Mouse (Mus musculus): ENCODE data around the gene Fkrp.

Fkrp gene

GRCm38 (mm10) chr7:16785541-16786083, 30.9 kb downstream of the Fkrp start:
- DNase-seq: no peak

- peak; percentile 33 to 60 for DNase-seq
These were observed 32.0 kb downstream of the Fkrp start for GRCm38 (mm10) chr7:16784498-16784976.

- DNase-seq: peak; percentile 75 to 85
These were observed 32.6 kb downstream of the Fkrp start for GRCm38 (mm10) chr7:16783758-16784415.

- DNase-seq: peak in 1 of 2 experiments; percentile 29
These were observed 33.3 kb downstream of the Fkrp start for GRCm38 (mm10) chr7:16783224-16783688.

DNA sequence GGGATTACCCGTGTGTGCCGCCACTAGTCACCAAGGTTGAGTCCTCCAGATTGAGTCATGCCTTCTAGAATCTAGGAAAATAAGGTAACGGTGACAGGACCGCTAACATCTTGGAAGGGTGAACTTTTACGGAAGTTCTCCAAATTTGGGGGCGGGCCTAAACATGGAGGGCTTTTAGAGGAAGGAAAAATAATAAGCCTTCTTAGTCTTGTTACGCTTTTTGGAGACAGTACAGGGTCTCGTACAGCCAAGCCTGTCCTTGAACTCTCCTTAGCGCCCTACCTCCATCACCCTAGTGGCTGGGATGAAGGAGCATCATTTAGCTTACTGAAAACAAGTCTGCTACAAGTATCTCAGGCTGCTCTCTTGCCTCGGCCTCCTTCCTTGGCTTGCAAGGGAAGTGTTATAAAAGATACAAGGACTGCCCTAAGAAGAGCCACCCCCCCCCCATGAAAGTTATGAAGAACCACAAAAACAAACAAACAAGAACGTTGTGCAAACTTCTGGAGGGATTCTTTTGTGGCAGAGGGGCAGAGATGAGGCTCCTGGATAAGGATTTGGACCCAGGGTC, 33.9 kb downstream of the Fkrp start:
- DNase-seq: no peak

- DNase-seq: peak; percentile 50 to 67
These were observed 34.5 kb downstream of the Fkrp start for GRCm38 (mm10) chr7:16781816-16782554.

DNA sequence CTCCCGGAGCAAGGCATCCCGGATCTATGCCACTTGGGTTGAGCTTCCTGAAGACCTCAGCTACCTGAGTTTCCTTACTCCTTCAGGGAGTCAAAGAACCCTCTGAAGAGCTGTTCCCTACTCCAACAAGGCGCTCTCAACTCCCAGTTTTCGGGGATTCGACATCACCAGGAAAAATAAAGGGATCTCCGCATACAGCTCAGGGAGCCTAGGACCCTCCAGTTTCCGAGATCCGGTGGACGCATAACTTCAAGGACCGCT, 35.0 kb downstream of the Fkrp start:
- no peak for DNase-seq

DNA sequence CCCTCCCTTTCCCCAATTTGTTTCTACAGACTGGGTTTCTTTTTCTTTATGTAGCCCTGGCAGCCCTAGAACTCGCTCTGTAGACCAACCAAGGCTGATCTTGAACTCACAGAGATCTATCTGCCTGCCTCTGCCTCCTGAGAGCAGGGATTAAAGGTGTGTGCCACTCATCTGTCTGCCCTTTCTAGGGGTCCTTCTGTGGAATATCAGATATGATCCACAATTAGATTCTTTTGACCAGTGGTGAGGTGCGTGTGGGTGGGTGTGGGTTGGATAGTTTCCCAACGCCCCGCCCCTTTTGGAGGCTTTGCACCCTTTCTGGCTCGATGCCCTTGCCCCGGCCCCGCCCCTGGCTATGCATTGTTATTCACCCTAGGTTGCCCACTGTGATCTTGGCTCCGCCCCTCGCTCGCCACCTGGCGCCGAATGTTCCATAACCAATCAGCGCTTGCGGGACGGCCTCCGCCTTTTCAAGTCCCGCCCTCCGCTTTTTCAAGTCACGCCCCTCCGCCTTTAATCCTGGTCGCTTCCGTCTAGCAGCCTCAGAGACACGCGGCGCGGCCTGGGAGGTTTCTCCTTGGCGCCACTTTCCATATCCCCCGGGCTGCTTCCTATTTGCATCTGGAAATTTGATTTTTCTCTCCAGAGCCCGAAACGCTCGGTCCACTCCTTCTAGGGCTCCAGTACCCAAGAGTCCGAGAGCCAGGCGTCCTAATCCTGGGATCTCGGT, 35.5 kb downstream of the Fkrp start, which contains the start of gene Slc1a5:
Slc1a5 (plus strand) TSS at position 516 of the 730 bp plus-strand sequence.
- DNase-seq: peak; percentile 95 to 97

GRCm38 (mm10) chr7:16780076-16780475, 36.5 kb downstream of the Fkrp start:
- DNase-seq: peak; percentile 32 to 64

GRCm38 (mm10) chr7:16775888-16776287, 40.6 kb downstream of the Fkrp start:
- DNase-seq: peak; percentile 17 to 44

DNA sequence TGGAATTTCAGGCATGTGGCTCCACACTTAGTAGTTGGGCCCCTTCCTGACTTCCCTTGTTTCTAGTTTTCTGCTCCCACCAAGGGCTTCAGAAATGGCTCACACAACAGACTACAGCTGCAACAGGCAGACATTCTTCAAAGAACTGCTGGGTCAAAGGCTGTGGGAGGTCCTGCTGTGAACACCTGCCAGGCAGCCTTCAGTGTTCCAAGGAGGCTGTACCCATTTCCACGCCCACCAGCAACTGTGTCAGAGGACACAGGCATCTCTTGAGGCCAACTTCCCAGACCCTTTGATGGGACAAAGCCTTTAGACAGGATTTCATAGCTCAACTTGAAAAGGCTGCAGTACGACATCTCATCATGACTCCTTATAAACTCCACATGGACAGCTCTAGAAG, 50.1 kb downstream of the Fkrp start:
- DNase-seq: no peak

DNA sequence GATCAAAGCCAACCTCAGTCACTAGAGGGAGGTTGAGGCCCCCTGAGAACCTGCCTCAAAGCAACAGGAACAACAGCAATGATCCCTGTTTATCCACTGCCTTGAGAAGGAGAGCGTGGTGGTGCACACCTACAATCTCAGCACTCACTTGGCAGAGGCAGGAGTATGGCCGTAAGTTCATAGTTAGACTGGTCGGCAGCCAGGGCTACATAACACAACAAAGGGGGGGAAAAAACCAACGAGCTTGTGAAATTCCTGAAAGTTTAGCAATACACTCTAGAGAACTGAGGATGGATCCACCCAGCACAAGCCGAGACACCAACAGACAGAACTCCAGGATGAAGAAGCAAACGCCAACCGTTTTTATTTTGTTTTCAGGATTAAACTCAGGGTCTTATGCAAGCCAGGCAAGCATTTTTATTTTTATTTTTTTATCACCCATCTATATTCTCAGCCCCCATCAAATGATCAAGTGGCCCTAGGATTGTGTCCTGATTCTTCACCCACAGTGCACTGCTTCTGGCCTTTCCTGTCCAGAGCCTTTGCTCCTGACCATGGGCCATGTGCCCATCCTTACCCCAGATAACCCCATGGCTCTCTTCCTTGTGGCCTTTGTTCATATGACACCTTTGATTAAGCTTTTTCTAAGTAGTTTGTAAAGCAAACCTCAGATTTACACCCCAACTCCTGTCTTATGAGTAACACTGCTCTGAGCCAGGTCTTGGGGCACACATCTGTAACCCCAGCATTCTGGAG, 52.9 kb downstream of the Fkrp start:
- DNase-seq: no peak

DNA sequence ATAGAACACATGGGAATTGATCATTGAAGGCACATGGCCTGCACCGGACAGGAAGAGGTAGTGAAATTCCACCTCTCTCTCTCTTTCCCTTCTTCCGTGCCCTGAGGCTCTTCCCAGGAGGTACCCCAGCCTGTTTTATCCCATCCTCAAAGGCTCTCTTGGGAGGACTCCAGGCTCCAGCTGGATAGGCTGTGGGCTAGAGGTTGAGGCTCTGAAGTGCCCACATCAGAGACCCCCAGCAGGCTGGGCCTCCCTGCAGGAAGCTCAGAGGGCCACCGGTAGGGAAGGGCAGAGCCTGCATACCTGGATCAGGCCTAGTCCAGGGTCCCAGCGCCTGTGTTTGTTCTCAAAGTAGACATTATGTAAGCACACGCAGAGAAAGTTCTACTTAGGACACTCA, 54.9 kb downstream of the Fkrp start:
- DNase-seq: peak; percentile 23 to 25

- peak; percentile 79 to 85 for DNase-seq
These were observed 55.5 kb downstream of the Fkrp start for GRCm38 (mm10) chr7:16761005-16761481.

DNA sequence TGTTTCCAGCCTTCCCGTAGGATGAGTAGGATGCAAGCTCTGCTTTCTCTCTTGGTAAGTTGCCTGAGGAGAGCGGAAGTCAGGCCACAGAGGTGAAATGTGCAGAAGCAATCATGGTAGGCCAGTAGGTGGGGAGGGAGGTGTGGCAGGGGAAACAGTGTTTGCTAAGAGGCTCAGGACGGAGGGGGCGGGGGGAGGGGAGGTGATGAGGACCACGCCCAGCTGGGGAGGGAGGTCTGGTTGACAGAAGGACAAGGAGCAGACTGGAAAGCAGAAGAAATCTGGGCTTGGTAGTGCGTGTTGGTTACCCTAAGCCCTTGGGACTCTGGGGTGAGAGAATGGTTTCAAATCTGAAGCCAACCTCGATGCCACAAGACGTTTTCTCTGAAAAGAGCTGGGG, 56.2 kb downstream of the Fkrp start:
- peak; percentile 66 to 79 for DNase-seq
